Mouse (Mus musculus): ENCODE measurements at regions not wholly inside any gene's neighbourhood (a gene's known extent, or its start where the extent isn't known, plus 50 kb on each side); places are given as distances from the start of the nearest gene placed in this dataset.

GRCm38 (mm10) chr8:96586129-96586528, 697.8 kb upstream of the Got2 start:
- no peaks in the 10 kb centered on the region for H3K4me1 ChIP-seq (ENCODE audit: control insufficient read depth, insufficient read depth, low read length)
- no peak overlapping the region for H3K27ac ChIP-seq (replicated peaks; ENCODE audit: low read depth, low read length)
- no peaks in the 10 kb centered on the region for H3K36me3 ChIP-seq (ENCODE audit: control insufficient read depth, insufficient read depth, low read length)
- H3K9ac ChIP-seq (ENCODE audit: low read depth, low read length): no peak overlapping the region
- DNase-seq (ENCODE audit: low spot score): no peak
- no peaks in the 10 kb centered on the region for H3K27me3 ChIP-seq (replicated peaks; ENCODE audit: control insufficient read depth, insufficient read depth, low read length)
- H3K9me3 ChIP-seq (ENCODE audit: control insufficient read depth, low read length): no peaks in the 10 kb centered on the region
- no peak overlapping the region for H3K4me2 ChIP-seq (ENCODE audit: low read depth, low read length)
- 66% methylated on average over 3 of the region's 3 CpGs for WGBS
- H3K4me3 ChIP-seq (ENCODE audit: low read depth, low read length): no peak overlapping the region
- ATAC-seq (ENCODE audit: low read depth): no peak

- no peak overlapping the region for H3K4me2 ChIP-seq (ENCODE audit: low read depth, low read length)
- no peaks in the 10 kb centered on the region for H3K4me1 ChIP-seq (ENCODE audit: control insufficient read depth, insufficient read depth, low read length)
- no peak overlapping the region for H3K9ac ChIP-seq (ENCODE audit: low read depth, low read length)
- DNase-seq (ENCODE audit: low spot score) (no peak), ATAC-seq (ENCODE audit: low read depth) (no peak)
- H3K27ac ChIP-seq (replicated peaks; ENCODE audit: low read depth, low read length): no peak overlapping the region
- no peaks in the 10 kb centered on the region for H3K36me3 ChIP-seq (ENCODE audit: control insufficient read depth, insufficient read depth, low read length)
- WGBS: 77% methylated on average over 10 of the region's 10 CpGs
- H3K4me3 ChIP-seq (ENCODE audit: low read depth, low read length): no peak overlapping the region
- H3K9me3 ChIP-seq (ENCODE audit: control insufficient read depth, low read length): no peaks in the 10 kb centered on the region
- no peaks in the 10 kb centered on the region for H3K27me3 ChIP-seq (replicated peaks; ENCODE audit: control insufficient read depth, insufficient read depth, low read length)
Observed at GRCm38 (mm10) chr8:96552512-96552911, 664.2 kb upstream of the Got2 start.

GRCm38 (mm10) chr8:96550408-96550807, 662.1 kb upstream of the Got2 start:
- no peak overlapping the region for H3K4me3 ChIP-seq (ENCODE audit: low read depth, low read length)
- no peaks in the 10 kb centered on the region for H3K27me3 ChIP-seq (replicated peaks; ENCODE audit: control insufficient read depth, insufficient read depth, low read length)
- H3K9me3 ChIP-seq (ENCODE audit: control insufficient read depth, low read length): no peaks in the 10 kb centered on the region
- no peak overlapping the region for H3K4me2 ChIP-seq (ENCODE audit: low read depth, low read length)
- ATAC-seq (ENCODE audit: low read depth) (no peak), DNase-seq (ENCODE audit: low spot score) (no peak)
- no peaks in the 10 kb centered on the region for H3K36me3 ChIP-seq (ENCODE audit: control insufficient read depth, insufficient read depth, low read length)
- H3K27ac ChIP-seq (replicated peaks; ENCODE audit: low read depth, low read length): no peak overlapping the region
- 83% methylated on average over 2 of the region's 2 CpGs for WGBS
- no peaks in the 10 kb centered on the region for H3K4me1 ChIP-seq (ENCODE audit: control insufficient read depth, insufficient read depth, low read length)
- H3K9ac ChIP-seq (ENCODE audit: low read depth, low read length): no peak overlapping the region

- Histone ChIP-seq H3K4me2 (ENCODE audit: low read depth, low read length) (no peak overlapping the region), H3K4me1 (ENCODE audit: control insufficient read depth, insufficient read depth, low read length) (no peaks in the 10 kb centered on the region), H3K27me3 (replicated peaks; ENCODE audit: control insufficient read depth, insufficient read depth, low read length) (no peaks in the 10 kb centered on the region), H3K4me3 (ENCODE audit: low read depth, low read length) (no peak overlapping the region), H3K27ac (replicated peaks; ENCODE audit: low read depth, low read length) (no peak overlapping the region), H3K36me3 (ENCODE audit: control insufficient read depth, insufficient read depth, low read length) (no peaks in the 10 kb centered on the region), H3K9ac (ENCODE audit: low read depth, low read length) (no peak overlapping the region), H3K9me3 (ENCODE audit: control insufficient read depth, low read length) (no peaks in the 10 kb centered on the region)
- 75% methylated on average over 4 of the region's 4 CpGs for WGBS
- DNase-seq (ENCODE audit: low spot score) (no peak), ATAC-seq (ENCODE audit: low read depth) (no peak)
Observed at GRCm38 (mm10) chr8:96548663-96549062, 660.3 kb upstream of the Got2 start.

- peak; percentile 67; the same call in 1 of the 2 replicates for ATAC-seq (ENCODE audit: low read depth)
- Histone ChIP-seq H3K36me3 (ENCODE audit: control insufficient read depth, insufficient read depth, low read length) (no peaks in the 10 kb centered on the region), H3K4me1 (ENCODE audit: control insufficient read depth, insufficient read depth, low read length) (no peaks in the 10 kb centered on the region), H3K9me3 (ENCODE audit: control insufficient read depth, low read length) (no peaks in the 10 kb centered on the region), H3K27me3 (replicated peaks; ENCODE audit: control insufficient read depth, insufficient read depth, low read length) (no peaks in the 10 kb centered on the region), H3K4me2 (ENCODE audit: low read depth, low read length) (no peak overlapping the region), H3K4me3 (ENCODE audit: low read depth, low read length) (no peak overlapping the region), H3K27ac (replicated peaks; ENCODE audit: low read depth, low read length) (no peak overlapping the region), H3K9ac (ENCODE audit: low read depth, low read length) (no peak overlapping the region)
- DNase-seq (ENCODE audit: low spot score): no peak
Observed at GRCm38 (mm10) chr8:96548187-96548586, 659.8 kb upstream of the Got2 start.

GRCm38 (mm10) chr8:96542215-96542614, 653.9 kb upstream of the Got2 start:
- DNase-seq (ENCODE audit: low spot score) (no peak), ATAC-seq (ENCODE audit: low read depth) (no peak)
- Histone ChIP-seq H3K4me3 (ENCODE audit: low read depth, low read length) (no peak overlapping the region), H3K9me3 (ENCODE audit: control insufficient read depth, low read length) (no peaks in the 10 kb centered on the region), H3K27ac (replicated peaks; ENCODE audit: low read depth, low read length) (no peak overlapping the region), H3K4me2 (ENCODE audit: low read depth, low read length) (no peak overlapping the region), H3K36me3 (ENCODE audit: control insufficient read depth, insufficient read depth, low read length) (no peaks in the 10 kb centered on the region), H3K9ac (ENCODE audit: low read depth, low read length) (no peak overlapping the region), H3K27me3 (replicated peaks; ENCODE audit: control insufficient read depth, insufficient read depth, low read length) (no peaks in the 10 kb centered on the region), H3K4me1 (ENCODE audit: control insufficient read depth, insufficient read depth, low read length) (no peaks in the 10 kb centered on the region)
- WGBS: 89% methylated on average over 3 of the region's 3 CpGs

- H3K36me3 ChIP-seq (ENCODE audit: control insufficient read depth, insufficient read depth, low read length): no peaks in the 10 kb centered on the region
- H3K4me3 ChIP-seq (ENCODE audit: low read depth, low read length): no peak overlapping the region
- H3K27me3 ChIP-seq (replicated peaks; ENCODE audit: control insufficient read depth, insufficient read depth, low read length): no peaks in the 10 kb centered on the region
- H3K4me2 ChIP-seq (ENCODE audit: low read depth, low read length): no peak overlapping the region
- DNase-seq (ENCODE audit: low spot score): no peak
- H3K4me1 ChIP-seq (ENCODE audit: control insufficient read depth, insufficient read depth, low read length): no peaks in the 10 kb centered on the region
- 66% methylated on average over 6 of the region's 6 CpGs for WGBS
- no peaks in the 10 kb centered on the region for H3K9me3 ChIP-seq (ENCODE audit: control insufficient read depth, low read length)
- H3K9ac ChIP-seq (ENCODE audit: low read depth, low read length): no peak overlapping the region
- no peak for ATAC-seq (ENCODE audit: low read depth)
- H3K27ac ChIP-seq (replicated peaks; ENCODE audit: low read depth, low read length): no peak overlapping the region
Observed at GRCm38 (mm10) chr8:96498854-96499253, 610.5 kb upstream of the Got2 start.

GRCm38 (mm10) chr8:96495406-96495805, 607.1 kb upstream of the Got2 start:
- ATAC-seq (ENCODE audit: low read depth): no peak
- DNase-seq (ENCODE audit: low spot score): no peak
- Histone ChIP-seq H3K36me3 (ENCODE audit: control insufficient read depth, insufficient read depth, low read length) (no peaks in the 10 kb centered on the region), H3K9me3 (ENCODE audit: control insufficient read depth, low read length) (no peaks in the 10 kb centered on the region), H3K27me3 (replicated peaks; ENCODE audit: control insufficient read depth, insufficient read depth, low read length) (no peaks in the 10 kb centered on the region), H3K4me1 (ENCODE audit: control insufficient read depth, insufficient read depth, low read length) (no peaks in the 10 kb centered on the region), H3K9ac (ENCODE audit: low read depth, low read length) (no peak overlapping the region), H3K4me3 (ENCODE audit: low read depth, low read length) (no peak overlapping the region), H3K4me2 (ENCODE audit: low read depth, low read length) (no peak overlapping the region), H3K27ac (replicated peaks; ENCODE audit: low read depth, low read length) (no peak overlapping the region)
- 79% methylated on average over 3 of the region's 3 CpGs for WGBS

- Histone ChIP-seq H3K27ac (replicated peaks; ENCODE audit: low read depth, low read length) (no peak overlapping the region), H3K4me2 (ENCODE audit: low read depth, low read length) (no peak overlapping the region), H3K36me3 (ENCODE audit: control insufficient read depth, insufficient read depth, low read length) (no peaks in the 10 kb centered on the region), H3K9me3 (ENCODE audit: control insufficient read depth, low read length) (no peaks in the 10 kb centered on the region), H3K9ac (ENCODE audit: low read depth, low read length) (no peak overlapping the region), H3K4me3 (ENCODE audit: low read depth, low read length) (no peak overlapping the region), H3K4me1 (ENCODE audit: control insufficient read depth, insufficient read depth, low read length) (no peaks in the 10 kb centered on the region), H3K27me3 (replicated peaks; ENCODE audit: control insufficient read depth, insufficient read depth, low read length) (no peaks in the 10 kb centered on the region)
- ATAC-seq (ENCODE audit: low read depth) (no peak), DNase-seq (ENCODE audit: low spot score) (no peak)
- WGBS: 66% methylated on average over 2 of the region's 2 CpGs
Observed at GRCm38 (mm10) chr8:96489804-96490203, 601.5 kb upstream of the Got2 start.
